Mouse (Mus musculus) gastrocnemius, adult 2 months (tissue): Measurements from ENCODE around the gene Cux2. TPM values are rescaled to one million over a fixed set of nuclear protein-coding genes. Genes with fewer than 3 reads are reported as not detected.

Experiments
- DNase-seq: peaks from one replicate; pipeline ENCODE4 v3.0.0; 2022
- H3K27ac ChIP-seq: fragments of 200-600 bp; 2 replicates; pipeline ENCODE4 v1.8.1; 2022; ENCODE audit warnings: mild to moderate bottlenecking
- H3K4me3 ChIP-seq: fragments of 200-600 bp; 2 replicates; pipeline ENCODE4 v1.8.1; 2022; ENCODE audit warnings: mild to moderate bottlenecking, moderate library complexity
- CTCF ChIP-seq: fragments of 200-600 bp; IDR thresholded peaks from 2 replicates; pipeline ENCODE4 v1.8.1; 2022; ENCODE audit warnings: antibody characterized with exemption, mild to moderate bottlenecking, moderate library complexity
- intact Hi-C: fragments of 180-260 bp; cut with DNase I; formaldehyde crosslinking; loops from one replicate; pipeline ENCODE4 v1.15.1; 2025
- total RNA-seq, 2 experiments: library from RNA; stranded (reverse); gene quantifications; 2 replicates each; pipeline ENCODE4 v1.2.3; 2021

Cux2 gene
- total RNA-seq, 2 experiments from 2014 or later, result 3.9 to 6.0 TPM

DNA sequence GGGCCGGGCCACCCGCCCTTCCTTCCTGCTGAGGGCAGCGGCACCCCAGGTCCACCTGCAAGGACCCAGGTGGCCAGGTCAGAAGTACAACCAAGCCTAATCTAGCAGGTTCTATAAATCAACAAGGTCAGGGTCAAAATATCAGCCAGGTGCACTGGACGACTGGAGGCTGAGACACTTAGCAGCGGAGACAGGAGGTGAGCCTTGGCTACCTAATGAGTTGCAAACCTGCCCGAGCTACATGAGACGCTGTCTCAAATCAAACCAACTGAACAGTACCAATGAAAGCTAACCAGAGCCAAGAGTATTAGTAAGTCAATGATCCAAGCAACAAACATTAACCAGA lies 210.8 kb downstream of the Cux2 start:
- peak overlapping the region; percentile 74 for H3K4me3 ChIP-seq
- no peak for TF ChIP-seq CTCF
- intact Hi-C loops, result loop anchor here (5.0 kb wide), 1 partner anchor 127 kb away; the partner anchor contains the start of gene Atxn2
- DNase-seq, result no peak
- peak overlapping the region; percentile 99 for H3K27ac ChIP-seq

GRCm38 (mm10) chr5:121838341-121839127 lies 211.4 kb downstream of the Cux2 start:
- Histone ChIP-seq H3K4me3 (peak overlapping the region; percentile 74), H3K27ac (peak overlapping the region; percentile 99)
- DNase-seq, result peak; percentile 73
- TF ChIP-seq CTCF, result no peak
- intact Hi-C loops, result loop anchor here (5.0 kb wide), 1 partner anchor 126 kb away; the partner anchor contains the start of gene Atxn2

GRCm38 (mm10) chr5:121837441-121838340 lies 212.2 kb downstream of the Cux2 start, which contains the start of gene Sh2b3:
Sh2b3 (minus strand) TSS chr5:121837646.
- peak within 1 kb of the TSS; percentile 99 for H3K27ac ChIP-seq
- H3K4me3 ChIP-seq, result peak within 1 kb of the TSS; percentile 74
- intact Hi-C loops, result loop anchor here (5.0 kb wide), 1 partner anchor 125 kb away; the partner anchor contains the start of gene Atxn2
- 0 out of 2 replicates have a peak, but pooled peaks have one; percentile 3 for TF ChIP-seq CTCF
- peak; percentile 67 for DNase-seq

DNA sequence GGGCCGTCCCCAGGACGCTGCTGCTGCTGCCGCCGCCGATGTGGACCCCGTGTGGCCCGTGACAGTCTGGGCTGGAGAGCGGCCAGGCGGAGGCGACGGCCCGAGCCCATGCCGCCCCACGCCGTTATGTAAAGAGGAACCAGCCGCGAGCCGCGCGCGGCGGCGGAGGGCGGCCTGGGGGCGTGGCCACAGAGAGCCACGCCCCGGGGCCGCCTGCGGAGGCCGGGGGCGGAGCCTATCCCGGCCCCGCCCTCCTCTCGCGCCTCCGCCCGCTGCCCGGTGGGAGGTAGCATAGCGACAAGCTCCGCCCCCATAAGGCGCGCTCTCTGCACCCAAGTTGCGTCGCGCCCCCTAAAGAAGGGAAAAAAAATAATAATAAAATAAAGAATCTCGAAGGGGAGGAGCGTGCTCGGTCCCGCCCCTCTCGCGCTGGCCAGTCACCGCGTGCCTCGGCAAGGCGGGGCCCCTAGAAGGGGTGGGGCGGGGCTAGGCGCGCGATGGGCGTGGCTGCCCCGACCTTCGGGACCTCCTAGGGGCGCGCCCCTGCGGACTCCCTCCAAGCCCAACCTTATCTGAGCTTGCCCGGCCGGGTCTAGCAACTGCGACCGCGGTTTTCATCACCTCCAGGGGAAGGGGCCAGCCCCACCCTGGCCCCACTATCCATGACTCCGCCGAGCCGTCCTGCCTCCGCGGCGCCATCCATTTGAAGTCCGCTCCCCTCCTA lies 213.0 kb downstream of the Cux2 start:
- intact Hi-C loops, result loop anchor here (5.0 kb wide), 1 partner anchor 125 kb away; the partner anchor contains the start of gene Atxn2
- peak overlapping the region; percentile 74 for H3K4me3 ChIP-seq

DNA sequence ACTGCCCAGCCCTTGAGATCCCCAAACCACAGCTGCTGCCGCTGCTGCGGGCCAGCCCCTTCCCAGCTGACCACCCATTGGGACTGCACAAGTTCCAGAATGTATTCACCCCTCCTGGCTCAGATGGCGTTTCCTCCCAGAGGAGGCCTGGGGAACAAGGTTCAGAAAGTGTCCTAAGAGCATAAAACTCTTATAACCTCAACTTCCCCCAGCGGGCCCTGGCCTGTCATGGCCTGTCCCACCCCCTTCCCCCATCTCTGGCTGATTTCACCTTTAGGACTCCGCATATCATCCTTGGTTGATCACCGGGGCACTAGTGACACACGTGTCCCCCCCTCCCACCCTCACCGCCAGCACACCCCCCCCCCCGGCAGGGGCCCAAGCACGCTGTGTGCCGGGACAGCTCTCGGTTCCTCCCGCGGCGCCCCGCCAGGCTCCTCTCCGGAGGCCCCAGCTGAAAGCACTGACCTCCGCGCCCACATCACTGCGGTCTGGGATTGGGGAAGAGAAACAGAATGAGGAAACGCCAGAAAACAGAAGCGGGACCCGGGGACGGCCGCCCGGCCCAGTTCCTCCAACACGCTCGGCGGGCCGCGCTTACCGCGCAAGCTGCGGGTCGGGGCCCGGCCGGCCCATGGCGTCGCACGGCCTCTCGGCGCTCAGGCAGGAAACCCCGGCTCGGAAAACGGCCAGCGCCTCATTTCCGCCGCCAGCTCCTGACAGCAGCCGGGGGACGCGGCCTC lies 213.8 kb downstream of the Cux2 start:
- Histone ChIP-seq H3K4me3 (peak overlapping the region; percentile 74), H3K27ac (peak overlapping the region; percentile 99)
- peak; percentile 86 for DNase-seq
- intact Hi-C loops, result loop anchor here (5.0 kb wide), 1 partner anchor 124 kb away; the partner anchor contains the start of gene Atxn2
- TF ChIP-seq CTCF, result no peak

More for the DNA sequence above, 213.0 kb downstream of the Cux2 start:
- peak overlapping the region; percentile 99 for H3K27ac ChIP-seq
- TF ChIP-seq CTCF, result no peak; the same call in 1 of the 2 replicates
- DNase-seq, result peak; percentile 95

- no peak for DNase-seq
- intact Hi-C loops, result loop anchor here (5.0 kb wide), 1 partner anchor 123 kb away; the partner anchor contains the start of gene Atxn2
- TF ChIP-seq CTCF, result no peak
- Histone ChIP-seq H3K4me3 (peak overlapping the region; percentile 74), H3K27ac (peak overlapping the region; percentile 99)
Observed at GRCm38 (mm10) chr5:121834991-121835747, 214.7 kb downstream of the Cux2 start.

- Histone ChIP-seq H3K4me3 (peak overlapping the region; percentile 74), H3K27ac (peak overlapping the region; percentile 99)
- intact Hi-C loops, result no loop called here
- no peak for TF ChIP-seq CTCF
- DNase-seq, result no peak
Observed at GRCm38 (mm10) chr5:121834241-121834606, 215.7 kb downstream of the Cux2 start.

GRCm38 (mm10) chr5:121833572-121834240 lies 216.2 kb downstream of the Cux2 start:
- intact Hi-C loops, result no loop called here
- DNase-seq, result peak; percentile 77
- Histone ChIP-seq H3K27ac (peak overlapping the region; percentile 99), H3K4me3 (peak overlapping the region; percentile 74)
- TF ChIP-seq CTCF, result no peak

GRCm38 (mm10) chr5:121833159-121833558 lies 216.7 kb downstream of the Cux2 start:
- Histone ChIP-seq H3K4me3 (peak overlapping the region; percentile 74), H3K27ac (peak overlapping the region; percentile 99)
- no peak for TF ChIP-seq CTCF
- DNase-seq, result no peak
- intact Hi-C loops, result no loop called here
